Mouse (Mus musculus) lung, embryonic 14.5 days (tissue): ENCODE results near the gene Pitx2. TPM values are rescaled to one million over a fixed set of nuclear protein-coding genes. Genes with fewer than 3 reads are reported as not detected.

Source experiments
- ATAC-seq: fragments of 200-750 bp; cut with Nextera tagmentation; 2 replicates; pipeline ENCODE4 v1.8.0; 2017; ENCODE audit warnings: mild to moderate bottlenecking, moderate TSS enrichment, moderate library complexity; ENCODE audit not compliant: insufficient read depth
- DNase-seq: peaks from one replicate; pipeline ENCODE4 v3.0.0-alpha.2; 2015
- H3K27ac ChIP-seq: fragments of 300-500 bp; sonication (generic); 2 replicates; pipeline ENCODE4 v1.5.1; 2014; ENCODE audit warnings: low read depth, mild to moderate bottlenecking, moderate library complexity
- H3K27me3 ChIP-seq: fragments of 300-500 bp; sonication (generic); 2 replicates; pipeline ENCODE4 v1.6.1; 2014; ENCODE audit warnings: low read length, control low read depth; ENCODE audit not compliant: insufficient read depth
- H3K36me3 ChIP-seq: fragments of 300-500 bp; sonication (generic); 2 replicates; pipeline ENCODE4 v1.6.1; 2014; ENCODE audit warnings: control low read depth; ENCODE audit not compliant: insufficient read depth
- H3K4me1 ChIP-seq: fragments of 300-500 bp; sonication (generic); 2 replicates; pipeline ENCODE4 v1.6.1; 2014; ENCODE audit warnings: antibody characterized with exemption, control low read depth; ENCODE audit not compliant: insufficient read depth
- H3K4me2 ChIP-seq: fragments of 300-500 bp; sonication (generic); 2 replicates; pipeline ENCODE4 v1.6.1; 2014; ENCODE audit warnings: mild to moderate bottlenecking
- H3K4me3 ChIP-seq: fragments of 300-500 bp; sonication (generic); 2 replicates; pipeline ENCODE4 v1.5.1; 2014; ENCODE audit warnings: low read depth, low read length
- H3K9ac ChIP-seq: fragments of 300-500 bp; sonication (generic); 2 replicates; pipeline ENCODE4 v1.6.1; 2014
- H3K9me3 ChIP-seq: fragments of 300-500 bp; sonication (generic); 2 replicates; pipeline ENCODE4 v1.6.1; 2016; ENCODE audit warnings: low read depth, low read length, control low read depth
- CTCF ChIP-seq: IDR thresholded peaks from 2 replicates; pipeline ENCODE4 v1.5.1; 2016; ENCODE audit warnings: antibody characterized with exemption, low read depth
- WGBS: fragments of 180-500 bp; shearing (Covaris S2); extraction: QIAGEN DNeasy Blood & Tissue Kit; methylation state at CpG from one replicate; pipeline ENCODE4 v1.1.7; 2014; 5-methylcytosine and 5-hydroxymethylcytosine counted together
- polyA plus RNA-seq: library from polyadenylated mRNA; unstranded; fragments of >200 nt; fragmentation: Nextera tagmentation; extraction: Ambion mirVana; gene quantifications from 2 replicates; pipeline ENCODE4 v1.2.1, GENCODE M21; 2014

The Pitx2 gene
- polyA plus RNA-seq, 1 experiment from 2014 or later, result 0.87 TPM

DNA sequence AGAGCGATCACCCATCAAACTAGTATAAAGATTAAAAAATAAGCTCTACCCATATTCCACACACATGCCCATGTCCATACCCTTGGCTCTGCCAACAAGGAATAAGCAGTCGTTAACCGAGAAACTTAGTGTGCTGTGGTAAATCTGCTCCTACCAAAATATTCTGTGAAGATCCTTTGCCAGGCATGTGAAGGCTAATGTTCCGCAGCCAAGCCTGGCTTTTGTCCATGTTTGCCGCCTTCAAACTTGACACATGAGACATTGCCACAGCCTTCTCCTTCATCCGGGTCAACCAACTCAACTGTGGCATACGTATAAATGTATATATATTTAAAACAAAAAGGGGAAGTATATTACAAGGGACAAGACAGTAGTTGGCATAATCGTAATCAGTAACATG, 34.0 kb upstream of the Pitx2 start:
- no peaks in the 10 kb centered on the region for H3K4me1 ChIP-seq

DNA sequence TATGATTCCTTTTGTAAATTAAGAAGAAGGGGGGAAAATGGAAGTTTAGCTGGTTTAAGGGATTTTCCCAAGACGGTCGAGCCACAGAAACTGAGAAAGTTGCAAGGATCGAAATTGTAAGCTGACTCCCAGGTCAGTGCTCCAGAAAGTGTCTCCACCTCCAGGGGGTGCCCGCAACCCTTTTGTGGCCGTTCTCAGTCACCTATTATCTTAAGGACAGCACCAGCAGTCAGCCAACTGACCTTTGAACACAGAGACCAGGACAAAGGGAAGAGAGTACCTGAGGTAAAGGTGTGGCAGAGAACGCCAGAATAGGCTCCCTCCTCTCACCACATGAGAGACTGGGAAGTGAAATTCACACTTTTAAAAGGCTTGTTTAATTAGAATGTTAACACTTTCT, 33.0 kb upstream of the Pitx2 start:
- Histone ChIP-seq H3K4me3 (no peak overlapping the region), H3K9me3 (no peaks in the 10 kb centered on the region), H3K27me3 (no peaks in the 10 kb centered on the region), H3K4me2 (no peak overlapping the region), H3K4me1 (no peaks in the 10 kb centered on the region), H3K36me3 (no peaks in the 10 kb centered on the region), H3K9ac (no peak overlapping the region), H3K27ac (no peak overlapping the region)
- 10% methylated on average over 6 of the region's 6 CpGs for WGBS
- DNase-seq, result no peak
- TF ChIP-seq CTCF, result 0 out of 2 replicates have a peak, but pooled peaks have one; percentile 6
- no peak for ATAC-seq

More for the DNA sequence above, 34.0 kb upstream of the Pitx2 start:
- ATAC-seq (no peak), DNase-seq (no peak)
- 77% methylated on average over 8 of the region's 8 CpGs for WGBS
- Histone ChIP-seq H3K27ac (no peak overlapping the region), H3K36me3 (no peaks in the 10 kb centered on the region), H3K4me2 (no peak overlapping the region), H3K27me3 (no peaks in the 10 kb centered on the region), H3K9ac (no peak overlapping the region), H3K4me3 (no peak overlapping the region), H3K9me3 (no peaks in the 10 kb centered on the region)
- TF ChIP-seq CTCF, result no peak

DNA sequence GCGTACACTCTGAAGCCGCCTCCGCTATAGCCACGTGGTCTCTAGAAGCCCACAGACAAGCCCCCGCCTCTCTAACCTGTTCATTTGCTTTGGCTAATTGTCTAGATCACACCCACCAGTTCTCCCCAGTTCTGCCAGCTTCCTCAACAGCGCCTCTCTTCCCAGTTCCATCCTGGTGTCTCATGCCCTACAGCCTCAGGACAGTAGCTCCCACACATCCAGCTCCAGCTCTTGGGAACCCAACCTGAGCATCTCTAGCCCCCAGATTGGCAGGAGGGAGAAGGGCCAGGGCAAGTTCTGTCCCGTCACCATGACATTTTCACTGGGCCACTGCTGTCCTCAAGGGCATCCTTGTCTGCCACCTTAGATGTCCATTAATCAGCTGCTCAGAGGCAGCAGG, 29.3 kb upstream of the Pitx2 start:
- H3K27ac ChIP-seq, result no peak overlapping the region
- no peaks in the 10 kb centered on the region for H3K9me3 ChIP-seq
- 74% methylated on average over 7 of the region's 7 CpGs for WGBS
- no peak for TF ChIP-seq CTCF
- no peak overlapping the region for H3K4me2 ChIP-seq
- H3K9ac ChIP-seq, result no peak overlapping the region
- H3K4me1 ChIP-seq, result no peaks in the 10 kb centered on the region
- H3K36me3 ChIP-seq, result no peaks in the 10 kb centered on the region
- ATAC-seq, result no peak
- no peaks in the 10 kb centered on the region for H3K27me3 ChIP-seq
- H3K4me3 ChIP-seq, result no peak overlapping the region
- DNase-seq, result no peak

DNA sequence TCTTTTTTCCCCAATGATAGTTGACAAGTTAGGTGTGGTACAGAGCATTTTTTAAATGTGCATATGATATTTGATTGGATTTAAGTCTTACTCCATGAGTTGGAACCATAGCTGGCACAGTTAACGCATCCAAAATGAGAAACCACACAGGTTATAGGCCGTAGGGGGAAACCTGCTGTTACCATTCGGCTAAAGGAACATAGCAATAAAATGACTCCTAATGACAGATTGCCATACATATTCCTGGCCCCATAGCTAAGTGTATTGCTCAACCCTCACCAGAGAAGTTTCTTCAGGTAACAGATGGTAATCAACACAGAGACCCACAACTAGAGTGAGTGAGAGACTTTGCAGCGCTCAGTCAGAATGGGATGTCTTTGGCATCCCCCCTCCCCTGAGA, 27.9 kb upstream of the Pitx2 start:
- Histone ChIP-seq H3K9ac (no peak overlapping the region), H3K27me3 (no peaks in the 10 kb centered on the region), H3K4me3 (no peak overlapping the region), H3K4me2 (no peak overlapping the region), H3K9me3 (no peaks in the 10 kb centered on the region), H3K36me3 (no peaks in the 10 kb centered on the region), H3K27ac (no peak overlapping the region), H3K4me1 (no peaks in the 10 kb centered on the region)
- TF ChIP-seq CTCF, result no peak
- 92% methylated on average over 4 of the region's 4 CpGs for WGBS
- ATAC-seq (no peak), DNase-seq (no peak)

DNA sequence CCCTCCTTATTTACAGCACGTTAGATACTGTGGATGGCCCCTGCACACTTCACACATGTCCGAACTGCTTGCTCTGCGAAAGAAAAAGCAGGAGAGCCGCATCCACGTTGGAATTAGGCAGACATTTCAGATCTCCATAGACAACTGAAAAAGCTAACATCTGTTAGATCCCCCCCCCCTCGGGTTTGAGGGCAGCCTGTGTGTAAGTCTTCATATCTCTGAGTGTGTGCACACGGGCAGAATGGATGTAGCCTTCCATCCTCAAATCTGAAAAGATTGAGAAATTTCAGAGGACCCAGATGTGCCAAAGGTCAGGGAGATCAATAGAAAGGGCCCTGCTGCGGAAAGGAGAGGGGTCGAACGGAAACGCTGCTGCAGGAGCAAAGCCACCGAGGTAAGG, 5.2 kb upstream of the Pitx2 start:
- Histone ChIP-seq H3K36me3 (no peaks in the 10 kb centered on the region), H3K9me3 (no peaks in the 10 kb centered on the region), H3K27ac (no peak overlapping the region), H3K4me2 (no peak overlapping the region), H3K27me3 (peaks cover 69% of the 10 kb centered on the region), H3K4me3 (no peak overlapping the region), H3K9ac (no peak overlapping the region), H3K4me1 (no peaks in the 10 kb centered on the region)
- no peak for ATAC-seq
- no peak for DNase-seq
- TF ChIP-seq CTCF, result no peak
- WGBS, result 9% methylated on average over 12 of the region's 12 CpGs

DNA sequence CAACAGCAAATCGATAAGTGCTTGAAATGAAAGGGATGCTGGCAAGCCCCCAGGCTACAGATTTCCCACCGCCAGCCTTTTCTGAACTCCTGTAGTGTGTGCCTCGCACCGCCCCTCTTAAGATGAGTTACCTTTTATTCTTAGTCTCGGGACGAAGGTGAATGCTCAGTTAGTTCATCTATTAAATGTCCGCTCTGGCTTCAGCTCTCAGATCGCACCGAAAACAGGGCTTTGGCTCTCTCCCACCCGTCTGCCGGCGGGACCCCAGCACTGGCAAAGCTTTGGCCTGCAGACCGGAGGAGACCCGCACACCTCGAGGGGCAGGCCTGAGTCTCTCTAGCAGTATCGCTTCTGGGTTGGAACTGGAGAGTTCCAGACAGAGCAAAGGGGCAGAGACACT, 4.6 kb upstream of the Pitx2 start:
- 5% methylated on average over 16 of the region's 16 CpGs for WGBS
- ATAC-seq (no peak), DNase-seq (no peak)
- H3K4me1 ChIP-seq, result no peaks in the 10 kb centered on the region
- no peak overlapping the region for H3K4me2 ChIP-seq
- peaks cover 75% of the 10 kb centered on the region for H3K27me3 ChIP-seq
- H3K4me3 ChIP-seq, result no peak overlapping the region
- no peaks in the 10 kb centered on the region for H3K9me3 ChIP-seq
- no peak overlapping the region for H3K9ac ChIP-seq
- H3K36me3 ChIP-seq, result no peaks in the 10 kb centered on the region
- H3K27ac ChIP-seq, result no peak overlapping the region
- no peak for TF ChIP-seq CTCF

DNA sequence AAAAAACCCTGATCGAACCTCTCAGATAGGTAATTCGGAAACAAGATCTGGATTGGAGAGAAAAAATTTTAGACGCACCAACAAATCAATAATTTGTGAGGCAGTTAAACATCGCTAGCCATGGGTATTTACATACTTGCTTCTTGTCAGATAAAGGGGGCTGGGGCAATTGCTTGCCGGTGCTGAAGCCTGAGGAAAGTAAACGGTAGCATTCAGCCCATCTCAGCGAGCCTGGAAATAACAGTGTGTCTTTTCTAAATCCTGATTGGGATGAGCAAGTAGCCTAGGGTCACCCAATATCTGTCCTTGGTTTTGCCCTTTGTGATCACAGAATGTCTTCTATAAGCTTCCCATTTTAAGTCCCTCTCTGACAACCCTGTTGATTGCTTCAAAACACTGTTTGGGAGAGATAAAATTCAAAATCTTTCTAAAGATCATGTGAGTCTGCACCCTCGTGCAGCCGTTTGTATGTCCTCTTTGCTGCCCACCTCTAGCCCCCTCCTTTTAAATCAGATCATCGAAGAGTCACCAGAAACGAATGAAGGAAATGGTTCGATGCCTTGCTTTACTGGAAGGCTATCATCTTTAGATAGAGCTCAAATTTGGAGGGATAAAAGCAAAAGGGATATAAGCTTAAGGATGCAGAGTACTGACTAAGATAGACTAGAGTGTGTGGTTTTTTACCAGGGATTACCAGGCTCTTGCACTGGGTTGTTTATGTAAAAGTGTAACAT, 3.7 kb upstream of the Pitx2 start:
- DNase-seq, result no peak
- Histone ChIP-seq H3K4me1 (no peaks in the 10 kb centered on the region), H3K9me3 (no peaks in the 10 kb centered on the region), H3K4me2 (no peak overlapping the region), H3K27ac (no peak overlapping the region), H3K36me3 (no peaks in the 10 kb centered on the region), H3K27me3 (peaks cover 83% of the 10 kb centered on the region), H3K9ac (no peak overlapping the region), H3K4me3 (no peak overlapping the region)
- no peak for ATAC-seq
- TF ChIP-seq CTCF, result no peak
- 6% methylated on average over 12 of the region's 12 CpGs for WGBS

DNA sequence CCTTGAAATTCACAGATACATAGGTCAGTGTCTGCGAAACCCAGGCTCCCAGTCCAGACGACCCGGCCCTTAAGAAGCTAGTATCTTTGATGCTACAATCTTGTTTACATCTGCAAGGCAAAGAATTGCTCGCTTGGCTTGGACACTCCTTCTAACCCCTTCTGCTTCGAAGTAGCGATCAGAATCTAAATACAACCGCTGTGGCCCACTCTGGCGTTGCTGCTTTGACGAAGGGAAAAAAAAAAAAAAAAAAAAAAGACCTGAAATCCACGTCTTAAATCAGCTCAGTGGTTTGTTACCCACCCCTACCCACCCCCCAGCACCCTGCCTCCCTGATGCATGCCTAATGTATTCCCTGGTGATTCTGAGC, 3.1 kb upstream of the Pitx2 start:
- Histone ChIP-seq H3K9ac (no peak overlapping the region), H3K4me3 (no peak overlapping the region), H3K27ac (no peak overlapping the region), H3K4me2 (no peak overlapping the region), H3K4me1 (no peaks in the 10 kb centered on the region), H3K27me3 (peaks cover 89% of the 10 kb centered on the region), H3K9me3 (no peaks in the 10 kb centered on the region), H3K36me3 (no peaks in the 10 kb centered on the region)
- ATAC-seq (no peak), DNase-seq (no peak)
- TF ChIP-seq CTCF, result no peak
- WGBS, result 3% methylated on average over 10 of the region's 10 CpGs
